Mouse (Mus musculus): ENCODE measurements at regions not wholly inside any gene's neighbourhood (a gene's known extent, or its start where the extent isn't known, plus 50 kb on each side); places are given as distances from the start of the nearest gene placed in this dataset.
"Not testable (repeated sequence)": the region's sequence is repeated elsewhere in the genome, so short reads cannot be mapped to it uniquely, and the experiment has no call there.

- no peak overlapping the region for H3K4me2 ChIP-seq
- no peak overlapping the region for H3K27ac ChIP-seq
- H3K36me3 ChIP-seq, result no peaks in the 10 kb centered on the region
- no peaks in the 10 kb centered on the region for H3K4me1 ChIP-seq
- no peaks in the 10 kb centered on the region for H3K27me3 ChIP-seq (replicated peaks)
- WGBS, result 82% methylated on average over 3 of the region's 3 CpGs
- H3K9ac ChIP-seq, result no peak overlapping the region
- ATAC-seq (ENCODE audit: insufficient read depth, low FRiP score, low read depth), result no peak
- H3K9me3 ChIP-seq, result no peaks in the 10 kb centered on the region
- no peak overlapping the region for H3K4me3 ChIP-seq (replicated peaks)
Measured at GRCm38 (mm10) chr4:23148097-23148849, 660.1 kb upstream of the Pou3f2 start.

- no peak overlapping the region for H3K4me3 ChIP-seq (replicated peaks)
- no peak overlapping the region for H3K4me2 ChIP-seq
- H3K9ac ChIP-seq, result no peak overlapping the region
- H3K27me3 ChIP-seq (replicated peaks), result no peaks in the 10 kb centered on the region
- H3K27ac ChIP-seq, result no peak overlapping the region
- ATAC-seq (ENCODE audit: insufficient read depth, low FRiP score, low read depth), result no peak
- no peaks in the 10 kb centered on the region for H3K9me3 ChIP-seq
- 48% methylated on average over 2 of the region's 2 CpGs for WGBS
- no peaks in the 10 kb centered on the region for H3K4me1 ChIP-seq
- no peaks in the 10 kb centered on the region for H3K36me3 ChIP-seq
Measured at GRCm38 (mm10) chr4:23133386-23133785, 645.2 kb upstream of the Pou3f2 start.

GRCm38 (mm10) chr4:23101452-23101851 lies 613.3 kb upstream of the Pou3f2 start:
- not testable (repeated sequence) for H3K36me3 ChIP-seq; H3K4me1 ChIP-seq; H3K4me2 ChIP-seq; ATAC-seq (ENCODE audit: insufficient read depth, low FRiP score, low read depth); H3K9me3 ChIP-seq; H3K27ac ChIP-seq; H3K4me3 ChIP-seq (replicated peaks); H3K9ac ChIP-seq; H3K27me3 ChIP-seq (replicated peaks)
- WGBS, result 93% methylated on average over 2 of the region's 2 CpGs

- Histone ChIP-seq H3K9ac (no peak overlapping the region), H3K4me3 (replicated peaks) (no peak overlapping the region), H3K4me2 (no peak overlapping the region), H3K9me3 (no peaks in the 10 kb centered on the region), H3K27ac (no peak overlapping the region), H3K4me1 (no peaks in the 10 kb centered on the region), H3K27me3 (replicated peaks) (no peaks in the 10 kb centered on the region), H3K36me3 (no peaks in the 10 kb centered on the region)
- WGBS, result 93% methylated on average over 5 of the region's 5 CpGs
- ATAC-seq (ENCODE audit: insufficient read depth, low FRiP score, low read depth), result no peak
Measured at GRCm38 (mm10) chr4:23079521-23079920, 591.4 kb upstream of the Pou3f2 start.

- Histone ChIP-seq H3K4me3 (replicated peaks) (no peak overlapping the region), H3K4me2 (no peak overlapping the region), H3K36me3 (no peaks in the 10 kb centered on the region), H3K4me1 (no peaks in the 10 kb centered on the region), H3K27ac (no peak overlapping the region), H3K9me3 (no peaks in the 10 kb centered on the region), H3K27me3 (replicated peaks) (no peaks in the 10 kb centered on the region), H3K9ac (no peak overlapping the region)
- ATAC-seq (ENCODE audit: insufficient read depth, low FRiP score, low read depth), result no peak
- 68% methylated on average over 2 of the region's 2 CpGs for WGBS
Measured at GRCm38 (mm10) chr4:23077603-23078002, 589.4 kb upstream of the Pou3f2 start.

- H3K27ac ChIP-seq, result no peak overlapping the region
- H3K9ac ChIP-seq, result no peak overlapping the region
- no peaks in the 10 kb centered on the region for H3K9me3 ChIP-seq
- no peaks in the 10 kb centered on the region for H3K36me3 ChIP-seq
- no peak overlapping the region for H3K4me3 ChIP-seq (replicated peaks)
- no peaks in the 10 kb centered on the region for H3K4me1 ChIP-seq
- H3K4me2 ChIP-seq, result no peak overlapping the region
- 80% methylated on average over 9 of the region's 9 CpGs for WGBS
- no peaks in the 10 kb centered on the region for H3K27me3 ChIP-seq (replicated peaks)
- no peak for ATAC-seq (ENCODE audit: insufficient read depth, low FRiP score, low read depth)
Measured at GRCm38 (mm10) chr4:23050701-23051317, 562.6 kb upstream of the Pou3f2 start.

GRCm38 (mm10) chr4:23037784-23038183 lies 549.6 kb upstream of the Pou3f2 start:
- no peak for ATAC-seq (ENCODE audit: insufficient read depth, low FRiP score, low read depth)
- no peak overlapping the region for H3K27ac ChIP-seq
- no peak overlapping the region for H3K4me3 ChIP-seq (replicated peaks)
- H3K4me2 ChIP-seq, result no peak overlapping the region
- WGBS, result 70% methylated on average over 6 of the region's 6 CpGs
- H3K4me1 ChIP-seq, result no peaks in the 10 kb centered on the region
- no peaks in the 10 kb centered on the region for H3K9me3 ChIP-seq
- H3K36me3 ChIP-seq, result no peaks in the 10 kb centered on the region
- no peaks in the 10 kb centered on the region for H3K27me3 ChIP-seq (replicated peaks)
- H3K9ac ChIP-seq, result no peak overlapping the region

GRCm38 (mm10) chr4:23031271-23031670 lies 543.1 kb upstream of the Pou3f2 start:
- WGBS, result 76% methylated on average over 2 of the region's 2 CpGs
- no peak overlapping the region for H3K27ac ChIP-seq

GRCm38 (mm10) chr4:23022177-23022576 lies 534.0 kb upstream of the Pou3f2 start:
- H3K36me3 ChIP-seq, result no peaks in the 10 kb centered on the region
- no peak overlapping the region for H3K27ac ChIP-seq
- no peak for ATAC-seq (ENCODE audit: insufficient read depth, low FRiP score, low read depth)
- no peaks in the 10 kb centered on the region for H3K4me1 ChIP-seq
- H3K27me3 ChIP-seq (replicated peaks), result no peaks in the 10 kb centered on the region
- no peak overlapping the region for H3K9ac ChIP-seq
- 39% methylated on average over 2 of the region's 2 CpGs for WGBS
- H3K4me3 ChIP-seq (replicated peaks), result no peak overlapping the region
- H3K9me3 ChIP-seq, result no peaks in the 10 kb centered on the region
- no peak overlapping the region for H3K4me2 ChIP-seq

More at GRCm38 (mm10) chr4:23031271-23031670, 543.1 kb upstream of the Pou3f2 start:
- no peaks in the 10 kb centered on the region for H3K4me1 ChIP-seq
- no peaks in the 10 kb centered on the region for H3K9me3 ChIP-seq
- no peaks in the 10 kb centered on the region for H3K36me3 ChIP-seq
- no peak overlapping the region for H3K4me2 ChIP-seq
- no peaks in the 10 kb centered on the region for H3K27me3 ChIP-seq (replicated peaks)
- ATAC-seq (ENCODE audit: insufficient read depth, low FRiP score, low read depth), result no peak
- H3K4me3 ChIP-seq (replicated peaks), result no peak overlapping the region
- no peak overlapping the region for H3K9ac ChIP-seq

- H3K4me2 ChIP-seq, result no peak overlapping the region
- H3K4me3 ChIP-seq (replicated peaks), result no peak overlapping the region
- H3K4me1 ChIP-seq, result no peaks in the 10 kb centered on the region
- H3K9ac ChIP-seq, result no peak overlapping the region
- ATAC-seq (ENCODE audit: insufficient read depth, low FRiP score, low read depth), result no peak
- 60% methylated on average over 2 of the region's 2 CpGs for WGBS
- H3K27ac ChIP-seq, result no peak overlapping the region
- H3K36me3 ChIP-seq, result no peaks in the 10 kb centered on the region
- no peaks in the 10 kb centered on the region for H3K9me3 ChIP-seq
- no peaks in the 10 kb centered on the region for H3K27me3 ChIP-seq (replicated peaks)
Measured at GRCm38 (mm10) chr4:23010346-23010745, 522.2 kb upstream of the Pou3f2 start.

GRCm38 (mm10) chr4:23009196-23009595 lies 521.0 kb upstream of the Pou3f2 start:
- H3K4me2 ChIP-seq; H3K9ac ChIP-seq; H3K27me3 ChIP-seq (replicated peaks); H3K27ac ChIP-seq; ATAC-seq (ENCODE audit: insufficient read depth, low FRiP score, low read depth); H3K9me3 ChIP-seq; H3K4me3 ChIP-seq (replicated peaks); H3K4me1 ChIP-seq; H3K36me3 ChIP-seq: not testable (repeated sequence)
- 61% methylated on average over 3 of the region's 3 CpGs for WGBS

GRCm38 (mm10) chr4:22998994-22999393 lies 510.8 kb upstream of the Pou3f2 start:
- Histone ChIP-seq H3K9ac (no peak overlapping the region), H3K4me1 (no peaks in the 10 kb centered on the region), H3K4me2 (no peak overlapping the region), H3K9me3 (no peaks in the 10 kb centered on the region), H3K36me3 (no peaks in the 10 kb centered on the region), H3K27ac (no peak overlapping the region), H3K27me3 (replicated peaks) (no peaks in the 10 kb centered on the region), H3K4me3 (replicated peaks) (no peak overlapping the region)
- ATAC-seq (ENCODE audit: insufficient read depth, low FRiP score, low read depth), result no peak
- 29% methylated on average over 4 of the region's 4 CpGs for WGBS

Data from stomach, embryonic 15.5 days (tissue).